Mouse (Mus musculus): ENCODE measurements at regions not wholly inside any gene's neighbourhood (a gene's known extent, or its start where the extent isn't known, plus 50 kb on each side); places are given as distances from the start of the nearest gene placed in this dataset.

GRCm38 (mm10) chr6:53765302-53765701, 55.3 kb downstream of the Tril start:
- DNase-seq = no peak

DNA sequence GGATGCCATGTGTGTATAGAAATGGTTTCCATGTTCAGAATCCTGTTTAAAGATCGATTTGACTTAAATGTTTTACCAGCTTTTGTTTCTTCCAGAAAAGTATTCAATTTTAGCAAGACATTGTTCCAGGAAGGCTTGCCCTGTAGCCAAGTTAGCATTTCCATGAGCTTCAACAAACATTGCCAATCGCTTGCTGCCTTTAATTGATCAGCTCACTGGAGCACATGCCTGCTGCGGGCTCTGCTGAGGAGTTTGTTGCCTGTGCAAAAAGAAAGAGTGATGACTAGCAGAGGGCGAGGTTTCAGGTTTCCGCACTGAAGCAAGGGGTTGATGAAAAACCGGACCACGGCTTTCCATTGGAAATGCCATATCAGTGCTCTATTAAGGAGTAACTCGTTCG, 58.0 kb downstream of the Tril start:
- no peak for DNase-seq

GRCm38 (mm10) chr6:53760651-53761058, 60.0 kb downstream of the Tril start:
- peak; percentile 65 for DNase-seq

DNA sequence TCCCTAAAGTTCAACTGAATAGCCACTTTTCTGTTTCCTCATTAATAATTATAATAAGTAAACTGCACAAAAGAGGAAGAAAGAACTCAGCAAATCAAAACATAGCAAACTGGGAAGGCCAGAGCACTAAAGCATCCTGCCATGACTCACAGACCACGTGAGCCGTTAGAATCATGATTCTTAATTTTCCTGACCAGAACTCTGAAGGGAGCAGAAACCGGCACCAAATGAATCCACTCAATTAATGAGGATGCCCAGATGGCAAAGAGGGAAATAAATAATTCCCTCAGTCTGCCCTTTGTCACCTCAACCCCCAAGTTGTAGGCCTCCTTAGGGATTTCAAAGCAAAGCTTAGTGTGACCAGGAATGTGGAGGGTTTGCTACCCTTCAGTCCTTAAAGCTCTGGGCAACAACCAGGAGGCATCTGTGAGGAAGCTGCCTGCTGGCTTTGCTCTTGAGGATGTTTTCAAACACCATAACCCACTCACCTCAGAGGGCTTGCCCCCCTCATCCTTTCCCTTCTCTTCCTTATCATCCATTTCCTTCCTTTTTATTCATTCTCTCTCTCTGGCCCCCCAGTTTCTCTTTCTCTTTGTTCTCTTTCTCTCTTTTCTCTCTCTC, 60.8 kb downstream of the Tril start:
- no peak for DNase-seq

DNA sequence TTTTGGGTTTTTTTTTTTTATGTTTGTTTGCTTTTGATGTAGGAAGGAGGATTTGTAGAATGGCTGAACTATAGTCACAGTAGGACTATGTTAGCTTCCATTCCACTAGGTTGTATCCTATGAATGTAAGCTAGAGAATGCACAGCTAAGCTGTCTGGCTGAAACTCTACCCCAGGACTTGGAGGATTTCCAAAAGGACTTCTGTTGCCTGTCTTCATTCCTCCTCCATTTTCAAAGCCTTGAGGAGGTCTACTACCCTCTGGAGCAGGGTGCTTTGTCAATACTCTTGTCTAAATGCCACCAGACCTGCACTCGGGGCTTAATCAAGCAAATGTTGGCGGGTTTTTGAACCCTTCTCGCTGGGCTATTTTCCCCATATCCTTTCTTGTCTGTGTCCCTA, 66.3 kb downstream of the Tril start:
- DNase-seq = no peak

DNA sequence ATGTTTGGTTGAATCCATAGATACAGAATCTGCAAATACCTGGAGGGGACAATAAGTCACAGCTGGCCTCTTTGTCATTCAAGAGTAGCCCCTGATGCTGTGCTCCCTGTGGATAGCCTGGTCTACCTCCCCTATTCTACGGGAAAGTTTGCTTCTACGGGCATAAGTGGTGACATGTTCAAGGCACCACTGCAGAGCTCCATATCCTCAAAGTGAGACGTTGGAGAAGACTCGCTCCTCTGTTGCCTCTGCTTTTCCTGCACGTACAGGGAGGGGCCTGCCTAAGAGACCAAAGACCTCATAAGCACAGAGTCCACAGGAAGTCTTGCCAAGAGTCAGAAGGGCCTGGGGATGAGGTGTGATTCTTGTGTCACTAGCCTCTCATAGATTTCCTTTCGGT, 70.1 kb downstream of the Tril start:
- DNase-seq = no peak

Measured in adrenal gland, adult 8-10 months (tissue).